Mouse (Mus musculus) adrenal gland, adult 8-10 months (tissue): ENCODE results near the gene Rtf1. TPM values are rescaled to one million over a fixed set of nuclear protein-coding genes. Genes with fewer than 3 reads are reported as not detected.

Experiments
- total RNA-seq, 4 experiments: library from RNA; stranded (reverse); gene quantifications; 2 replicates each; pipeline ENCODE4 v1.2.4; 2022

Rtf1 gene
- total RNA-seq, 4 experiments from 2014 or later = 27.3 to 33.0 (median 28.7) TPM

Other genes starting within 250 kb of the Rtf1 start
- gene Ino80, start 197.4 kb upstream of the Rtf1 start, total RNA-seq = 10 to 100 TPM; 21.6 to 30.7 (median 23.7) TPM
- gene Exd1, start 127.4 kb upstream of the Rtf1 start, total RNA-seq = 1 to 10 TPM in 3 of 4 experiments, under 1 TPM in 1; 0.99 to 2.1 (median 1.1) TPM
- 100 to 1,000 TPM; 229 to 290 (median 261) TPM for gene Chp1, start 127.4 kb upstream of the Rtf1 start, total RNA-seq
- 1 to 10 TPM in 3 of 4 experiments, under 1 TPM in 1; 0.64 to 1.8 (median 1.4) TPM for gene Nusap1, start 56.8 kb upstream of the Rtf1 start, total RNA-seq
- gene Oip5, start 56.6 kb upstream of the Rtf1 start, total RNA-seq = 1 to 10 TPM in 3 of 4 experiments, under 1 TPM in 1; 0.65 to 1.8 (median 1.2) TPM
- gene Ndufaf1, start 12.2 kb upstream of the Rtf1 start, total RNA-seq = 10 to 100 TPM; 37.8 to 47.3 (median 43.0) TPM
- gene Itpka, start 67.3 kb downstream of the Rtf1 start, total RNA-seq = 1 to 10 TPM; 1.5 to 2.0 (median 1.8) TPM
- gene Ltk, start 85.4 kb downstream of the Rtf1 start, total RNA-seq = 1 to 10 TPM in 3 of 4 experiments, under 1 TPM in 1; 0.78 to 2.3 (median 1.6) TPM
- 10 to 100 TPM; 18.2 to 30.2 (median 22.7) TPM for gene Rpap1, start 112.5 kb downstream of the Rtf1 start, total RNA-seq
- gene Tyro3, start 122.7 kb downstream of the Rtf1 start, total RNA-seq = 1 to 10 TPM; 3.9 to 5.2 (median 4.4) TPM
- gene Mga, start 222.2 kb downstream of the Rtf1 start, total RNA-seq = 10 to 100 TPM; 34.3 to 65.1 (median 55.9) TPM